Mouse (Mus musculus): ENCODE measurements around the gene Ltv1.
"Not testable (repeated sequence)": the region's sequence is repeated elsewhere in the genome, so short reads cannot be mapped to it uniquely, and the experiment has no call there.

Gene Ltv1

DNA sequence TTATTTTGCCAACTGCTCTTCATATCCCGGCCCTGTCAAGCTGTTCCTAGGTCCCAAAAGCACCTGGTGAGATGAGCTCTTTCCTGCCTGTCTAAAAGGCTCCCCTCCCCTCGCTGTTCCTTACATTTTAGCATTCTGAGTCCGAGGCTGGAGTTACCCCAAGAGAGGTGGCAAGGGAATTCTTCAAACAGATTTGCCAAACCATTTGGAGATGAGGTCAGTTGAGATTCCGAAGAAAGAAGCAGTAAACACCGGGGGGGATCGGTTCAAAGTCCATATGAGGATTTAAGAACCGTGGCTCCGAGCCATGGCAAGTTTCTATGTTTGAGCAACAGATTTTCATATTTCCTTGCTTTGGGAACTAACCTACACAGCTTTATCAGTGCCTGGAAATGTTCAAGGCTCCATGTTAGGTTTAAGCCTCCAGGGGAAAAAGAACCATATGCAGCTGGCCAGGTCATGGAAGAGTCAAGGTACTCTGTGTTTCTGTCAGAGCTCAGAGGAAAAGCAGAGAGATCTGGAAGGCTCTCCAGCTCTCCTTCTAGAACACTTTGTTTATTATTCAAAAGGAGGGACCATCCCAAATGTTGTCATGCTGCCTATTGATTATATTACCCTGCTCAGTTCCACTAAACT, 4.0 kb upstream of the Ltv1 start:
- no peak for DNase-seq (ENCODE audit: low spot score in 2 of 2)

DNA sequence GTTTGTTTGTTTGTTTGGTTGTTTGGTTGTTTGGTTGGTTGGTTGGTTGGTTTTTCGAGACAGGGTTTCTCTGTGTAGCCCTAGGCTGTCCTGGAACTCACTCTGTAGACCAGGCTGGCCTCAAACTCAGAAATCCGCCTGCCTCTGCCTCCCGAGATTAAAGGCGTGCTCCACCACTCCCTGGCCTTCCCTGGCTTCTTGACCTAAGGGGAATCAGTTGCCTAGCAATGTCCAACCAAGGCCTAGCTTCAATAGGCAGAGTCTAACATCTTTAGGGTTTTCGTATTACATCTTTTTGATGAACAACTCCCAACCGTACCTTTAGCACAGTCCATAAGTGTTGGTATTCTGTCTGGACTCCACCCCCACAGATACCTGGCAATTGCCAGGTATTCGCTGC, 528 bp upstream of the Ltv1 start:
- DNase-seq (ENCODE audit: low spot score in 2 of 2) = not testable (repeated sequence)

DNA sequence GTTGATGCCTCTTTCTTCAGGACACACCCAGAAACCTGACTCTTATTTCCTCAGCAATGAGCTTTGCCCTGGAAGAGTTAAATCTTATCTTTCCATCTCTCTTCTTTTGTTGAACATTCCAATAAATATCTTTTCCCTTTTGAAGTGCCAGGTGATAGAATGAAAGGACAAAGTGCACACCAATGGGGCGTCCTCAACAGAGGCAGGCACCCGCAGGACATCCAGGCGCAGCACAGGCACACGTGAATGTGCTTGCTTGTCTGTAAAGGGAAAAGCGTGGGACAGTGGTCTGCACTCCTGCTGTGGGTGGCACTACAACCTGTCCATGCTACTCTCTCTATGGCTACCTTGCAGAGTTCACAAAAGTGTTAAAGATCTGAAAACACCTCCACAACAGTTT, 3.1 kb downstream of the Ltv1 start:
- no peak for DNase-seq (ENCODE audit: low spot score in 2 of 2)

DNA sequence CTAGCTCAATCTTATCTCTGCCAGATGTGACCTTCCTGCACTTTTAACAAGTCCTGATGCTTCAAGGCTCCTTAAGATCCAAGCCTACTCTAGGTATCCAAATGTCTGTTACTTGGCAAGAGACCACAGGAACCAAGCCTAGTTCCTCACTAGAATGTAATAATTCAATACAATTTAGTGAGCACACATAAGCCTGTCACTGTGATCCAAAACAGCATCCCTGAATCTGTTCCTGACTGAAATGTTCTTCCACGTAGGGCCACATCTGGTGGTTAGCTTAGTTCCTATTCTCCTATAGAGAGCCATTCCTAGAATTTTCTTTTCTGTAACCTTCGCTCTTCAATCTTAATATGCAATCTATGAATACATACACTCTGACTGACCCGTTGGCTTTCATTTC, 6.2 kb downstream of the Ltv1 start:
- no peak for DNase-seq (ENCODE audit: low spot score in 2 of 2)

GRCm38 (mm10) chr10:13184170-13184766, 8.7 kb downstream of the Ltv1 start:
- DNase-seq (ENCODE audit: low spot score in 2 of 2) = no peak

GRCm38 (mm10) chr10:13180211-13180610, 12.8 kb downstream of the Ltv1 start:
- DNase-seq (ENCODE audit: low spot score in 2 of 2) = no peak

GRCm38 (mm10) chr10:13177973-13178624, 14.9 kb downstream of the Ltv1 start, which contains the start of gene Zc2hc1b:
Gene Zc2hc1b (minus strand): TSS chr10:13178023.
- DNase-seq (ENCODE audit: low spot score in 2 of 2) = no peak

DNA sequence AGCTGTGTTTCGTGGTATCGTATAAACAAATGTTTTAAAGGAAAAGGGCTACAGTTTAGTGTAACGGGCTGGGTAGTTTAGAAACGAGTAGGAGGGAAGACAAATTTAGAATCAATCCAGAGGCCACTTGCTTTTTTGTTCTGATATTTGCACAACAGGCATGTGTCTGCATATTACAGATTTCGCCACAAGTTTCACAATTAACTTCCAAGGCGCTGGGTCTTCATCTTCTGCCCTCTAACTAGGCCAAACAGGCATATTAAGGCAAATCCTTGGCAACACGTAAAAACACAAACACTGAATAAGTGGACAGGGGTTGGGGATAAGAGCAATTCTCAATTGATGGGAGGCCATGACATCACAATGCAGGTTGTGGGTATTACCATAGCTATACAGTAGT, 17.1 kb downstream of the Ltv1 start:
- DNase-seq (ENCODE audit: low spot score in 2 of 2) = no peak

DNA sequence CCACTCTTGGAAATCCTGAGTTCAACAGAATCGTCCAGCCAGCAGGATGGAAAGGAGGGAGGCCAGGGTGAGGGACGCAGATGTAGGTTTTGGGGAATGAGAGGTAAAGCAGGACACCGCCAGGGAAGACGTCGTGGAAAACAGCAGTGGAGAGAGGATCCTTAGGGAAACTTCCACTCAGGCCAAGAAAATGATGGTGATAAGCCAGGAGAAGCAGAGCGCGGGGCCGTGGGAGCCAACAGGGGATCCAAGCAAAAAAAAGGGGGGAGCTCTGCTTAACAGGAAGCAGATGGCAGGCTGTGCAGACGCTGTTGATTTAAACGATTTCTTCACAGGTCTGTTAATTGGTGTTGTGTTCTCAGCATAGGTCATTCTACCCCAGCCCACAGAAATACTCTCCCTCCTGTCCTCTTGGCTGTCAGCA, 20.2 kb downstream of the Ltv1 start:
- DNase-seq (ENCODE audit: low spot score in 2 of 2) = no peak

GRCm38 (mm10) chr10:13171461-13171860, 21.5 kb downstream of the Ltv1 start:
- no peak for DNase-seq (ENCODE audit: low spot score in 2 of 2)

- no peak for DNase-seq (ENCODE audit: low spot score in 2 of 2)
These were observed 22.1 kb downstream of the Ltv1 start for GRCm38 (mm10) chr10:13170739-13171448.

- no peak for DNase-seq (ENCODE audit: low spot score in 2 of 2)
These were observed 24.5 kb downstream of the Ltv1 start for GRCm38 (mm10) chr10:13168461-13168860.

DNA sequence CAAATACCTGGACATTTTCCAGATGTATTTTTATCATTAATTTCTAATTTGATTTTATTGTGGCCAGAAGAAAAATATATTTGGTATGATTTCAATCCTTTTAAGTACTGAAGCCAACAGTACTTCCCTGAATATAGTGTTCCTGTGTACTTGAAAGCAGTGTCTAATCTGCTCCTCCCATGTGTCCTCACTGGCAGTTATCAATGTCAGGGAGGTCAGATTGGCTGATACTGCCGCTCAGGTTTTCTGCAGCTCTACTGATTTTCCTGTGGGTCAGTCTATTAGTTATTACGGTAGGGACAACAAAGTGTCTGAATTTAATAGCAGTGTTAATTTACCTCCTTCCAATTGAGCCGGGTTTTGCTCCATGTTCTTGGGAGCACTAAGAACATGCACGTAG, 30.9 kb downstream of the Ltv1 start:
- DNase-seq (ENCODE audit: low spot score in 2 of 2) = no peak

GRCm38 (mm10) chr10:13160913-13161312, 32.1 kb downstream of the Ltv1 start:
- DNase-seq (ENCODE audit: low spot score in 2 of 2) = no peak

GRCm38 (mm10) chr10:13155377-13155776, 37.6 kb downstream of the Ltv1 start:
- no peak for DNase-seq (ENCODE audit: low spot score in 2 of 2)

DNA sequence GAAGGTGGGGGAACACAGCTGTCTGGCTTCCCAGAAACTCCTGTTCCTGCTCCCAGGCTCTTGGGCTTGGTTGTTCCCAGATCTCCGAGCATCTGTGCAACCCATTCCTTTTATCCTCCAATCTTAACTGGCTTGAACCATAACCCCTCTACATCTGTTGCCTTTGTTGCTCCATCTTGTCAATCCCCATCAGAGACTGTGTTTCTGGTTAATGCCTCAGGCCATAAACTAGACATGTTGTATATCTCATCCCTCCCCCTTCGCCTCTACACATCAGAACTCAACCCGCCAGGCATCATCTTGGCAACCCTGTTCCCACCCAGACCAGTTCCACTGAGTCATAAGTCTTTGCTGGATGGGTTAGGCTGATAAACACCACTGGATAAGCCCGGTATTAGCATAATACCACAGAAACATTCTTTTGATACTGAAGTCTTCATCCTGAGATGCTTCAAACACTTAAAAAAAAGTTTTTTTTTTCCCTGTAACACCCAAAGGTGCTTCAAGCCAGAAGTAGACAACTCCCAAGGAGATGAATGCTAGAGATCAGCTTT, 40.1 kb downstream of the Ltv1 start:
- DNase-seq (ENCODE audit: low spot score in 2 of 2) = no peak

DNA sequence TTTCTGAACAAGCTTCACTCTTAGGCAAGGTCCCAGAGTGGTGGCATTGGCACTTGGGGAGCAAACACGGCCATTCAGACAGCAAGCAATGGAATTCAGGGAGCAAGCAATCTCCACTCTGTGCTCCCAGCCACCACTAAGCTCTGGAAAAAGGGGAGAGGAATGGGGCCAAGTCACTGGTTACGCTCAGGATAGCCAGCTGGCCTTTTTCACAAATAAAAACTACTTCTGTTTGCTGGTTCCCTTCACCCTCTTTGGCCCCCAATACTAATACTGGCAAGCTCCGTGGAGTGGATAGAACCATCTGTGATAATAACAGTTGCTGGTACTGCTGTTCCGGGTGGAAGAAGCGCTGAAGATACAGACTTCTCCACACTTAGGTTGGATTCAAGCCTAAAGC, 41.6 kb downstream of the Ltv1 start:
- DNase-seq (ENCODE audit: low spot score in 2 of 2) = peak in 1 of 2 experiments; percentile 9

- DNase-seq (ENCODE audit: low spot score in 2 of 2) = no peak
These were observed 42.5 kb downstream of the Ltv1 start for GRCm38 (mm10) chr10:13150435-13150834.

GRCm38 (mm10) chr10:13140434-13140833, 52.5 kb downstream of the Ltv1 start:
- DNase-seq (ENCODE audit: low spot score in 2 of 2) = no peak

DNA sequence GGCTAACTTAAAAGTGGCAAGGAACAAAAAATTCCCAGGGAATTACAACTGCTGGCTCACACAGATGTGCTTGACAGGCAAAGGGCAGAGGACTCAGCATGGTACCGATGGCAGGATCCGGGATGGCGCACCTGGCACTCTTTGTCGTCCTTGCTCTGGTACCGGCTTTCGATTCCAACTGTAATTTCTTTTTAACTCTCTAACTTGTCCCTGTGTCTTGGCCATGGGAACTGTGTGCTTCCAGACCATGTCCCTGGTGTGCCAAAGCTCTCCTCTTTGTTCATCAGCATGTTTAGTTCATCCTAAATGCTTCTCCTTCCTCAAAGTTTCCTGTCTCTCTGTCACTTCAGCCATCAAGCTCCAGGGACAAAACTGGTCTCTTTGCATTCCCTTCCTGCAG, 55.1 kb downstream of the Ltv1 start:
- no peak for DNase-seq (ENCODE audit: low spot score in 2 of 2)

DNA sequence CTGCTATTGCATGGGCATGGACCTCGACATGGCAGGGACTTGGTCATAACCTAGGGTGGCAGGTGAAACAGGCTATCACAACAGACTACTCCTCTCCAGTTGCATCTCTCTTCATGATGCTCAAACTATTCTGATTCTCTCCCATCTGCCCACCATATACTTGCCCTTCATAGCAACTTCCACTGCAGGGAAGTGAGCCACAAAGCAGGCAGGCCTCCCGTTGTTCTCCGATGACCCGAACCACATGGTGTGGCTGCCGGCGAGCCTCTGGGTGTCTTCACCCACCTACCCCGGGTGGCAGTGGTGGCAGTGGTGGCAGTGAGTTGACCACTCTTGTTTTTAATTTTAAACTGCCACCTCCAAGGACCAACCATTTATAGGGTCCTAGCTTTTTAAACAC, 57.2 kb downstream of the Ltv1 start:
- no peak for DNase-seq (ENCODE audit: low spot score in 2 of 2)

GRCm38 (mm10) chr10:13135276-13135675, 57.7 kb downstream of the Ltv1 start:
- no peak for DNase-seq (ENCODE audit: low spot score in 2 of 2)

Measured in frontal cortex, postnatal 10 days (tissue).